In the genomic region with DNA sequence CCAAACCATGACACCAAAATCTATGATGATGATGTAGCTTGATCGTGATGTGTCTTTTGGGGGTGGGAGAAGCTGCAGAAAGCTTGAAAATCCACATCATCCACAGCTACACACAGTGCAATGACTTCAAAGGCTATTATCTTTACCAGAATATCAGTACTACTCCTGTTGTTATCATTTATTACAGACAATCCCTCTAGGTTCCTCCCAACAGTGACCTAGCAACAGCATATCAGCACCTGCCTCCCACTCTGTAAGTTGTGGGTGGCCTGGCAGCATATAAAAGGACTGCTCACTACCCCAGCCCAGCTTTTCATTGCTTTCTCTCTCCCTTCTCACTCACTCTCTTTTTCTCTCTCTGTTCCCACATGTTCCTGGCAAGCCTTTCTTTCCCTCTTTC, we compare ENCODE assay signal across 20 mouse cellular contexts.
DNase-seq lines count a peak whose midpoint lies in the region; ATAC-seq and TF ChIP-seq lines count a peak whose summit lies in the region.
"Had no signal": no experiment of that assay in that cellular context is flagged by ENCODE, and none has a peak within 500 bp of the region (broad histone marks: within the 10 kb centered on the region; RNA-seq: fewer than 3 reads in every experiment).

No protein-coding gene starts in this region.

- peaks cover 0 to 27% of the 10 kb centered on the region in 2 experiments; a peak in 2 of 4 replicates for H3K36me3 ChIP-seq in MEL (ENCODE audit: control insufficient read depth in 1 of 2, insufficient read depth in 2 of 2, low read length in 2 of 2)
- H3K36me3 ChIP-seq: G1E had no signal

- no peaks in the 10 kb centered on the region for H3K79me2 ChIP-seq in MEL (ENCODE audit: control insufficient read depth, insufficient read depth, low read length, poor library complexity)

- H3K9me3 ChIP-seq in MEL (replicated peaks; ENCODE audit: insufficient read depth, low read length), result no peaks in the 10 kb centered on the region
- H3K9me3 ChIP-seq: G1E had no signal

- TF ChIP-seq POLR2A in MEL (IDR thresholded peaks at IDR 0.05; ENCODE audit: control insufficient read depth in 1 of 2, insufficient read depth in 1 of 2, low read depth in 1 of 2, low read length in 2 of 2, poor library complexity in 1 of 2), result no peak

- DNase-seq in MEL (ENCODE audit: low read depth, low spot score), result peak; percentile 50
- DNase-seq in heart, adult 9 months (ENCODE audit: low spot score in 2 of 2), result no peak
- DNase-seq in layer of hippocampus, adult 9-11 months, result no peak
- DNase-seq: adrenal gland, adult 2 months; adrenal gland, adult 8-10 months; adrenal gland, postnatal 10 days; adrenal gland, postnatal 14 days; adrenal gland, postnatal 25 days; adrenal gland, postnatal 36 days; B cell, adult 2 months; cerebellum, adult 11 months; cerebellum, adult 11-12 months; cerebellum, adult 18-20 months; cerebellum, adult 2 months had no signal

- peak; percentile 51 to 61 for TF ChIP-seq EP300 in MEL (IDR thresholded peaks at IDR 0.05; ENCODE audit: low read depth in 1 of 2, low read length in 2 of 2)

- no peak overlapping the region for H3K27ac ChIP-seq in MEL (ENCODE audit: control insufficient read depth, low read depth, low read length)

- no peaks in the 10 kb centered on the region for H3K27me3 ChIP-seq in MEL (ENCODE audit: control insufficient read depth in 1 of 2, insufficient read depth in 2 of 2, low read length in 2 of 2)
- H3K27me3 ChIP-seq: CH12.LX, Patski had no signal

- peaks cover 12 to 31% of the 10 kb centered on the region in 2 experiments for H3K4me1 ChIP-seq in MEL (ENCODE audit: control insufficient read depth in 1 of 2, insufficient read depth in 2 of 2, low read length in 2 of 2)

- TF ChIP-seq RAD21 in MEL (IDR thresholded peaks at IDR 0.05; ENCODE audit: low read depth, low read length), result no peak

- H3K9ac ChIP-seq in MEL (ENCODE audit: control insufficient read depth, low read depth, low read length, poor library complexity, severe bottlenecking), result no peak overlapping the region

- TF ChIP-seq CTCF in MEL (IDR thresholded peaks at IDR 0.05 in 2 of 3, conservative IDR thresholded peaks at IDR 0.05 in 1 of 3; ENCODE audit: control insufficient read depth in 1 of 3, insufficient read depth in 1 of 3, low read depth in 2 of 3, low read length in 3 of 3, poor library complexity in 1 of 3, severe bottlenecking in 1 of 3), result no peak

- no peak overlapping the region for H3K4me3 ChIP-seq in MEL (ENCODE audit: control insufficient read depth in 1 of 2, insufficient read depth in 1 of 2, low read depth in 2 of 2, low read length in 2 of 2)

- ATAC-seq in megakaryocyte-erythroid progenitor cell, adult 5-6 weeks (replicated peaks; ENCODE audit: low FRiP score, low TSS enrichment, poor library complexity, severe bottlenecking), result 0 out of 2 replicates have a peak, but pooled peaks have one; percentile 55
- ATAC-seq: activated CD4-positive, CD25-positive, alpha-beta regulatory T cell, adult 4 months; CD4-positive, CD25-positive, alpha-beta regulatory T cell, adult 4 months; Patski had no signal

TF ChIP-seq in MEL, 35 proteins besides CTCF, POLR2A, EP300 and RAD21:
- TF ChIP-seq CHD1 (IDR thresholded peaks at IDR 0.05; ENCODE audit: low read depth, low read length) (no peak), ETS1 (IDR thresholded peaks at IDR 0.05; ENCODE audit: low read depth, low read length) (peak; percentile 42; the same call in 1 of the 2 replicates), TCF12 (IDR thresholded peaks at IDR 0.05; ENCODE audit: low read depth, low read length) (peak; percentile 67; the same call in 1 of the 2 replicates), GATA1 (IDR thresholded peaks at IDR 0.05; ENCODE audit: low read depth, low read length) (peak; percentile 72)
